Mouse (Mus musculus): ENCODE measurements around the gene Lcat. TPM values are rescaled to one million over a fixed set of nuclear protein-coding genes. Genes with fewer than 3 reads are reported as not detected.
"Not testable (repeated sequence)": the region's sequence is repeated elsewhere in the genome, so short reads cannot be mapped to it uniquely, and the experiment has no call there.

The Lcat gene
- 0.30 and 0.54 TPM in 2 replicates for polyA plus RNA-seq (2015; fragmentation: Nextera tagmentation; extraction: Ambion mirVana)

DNA sequence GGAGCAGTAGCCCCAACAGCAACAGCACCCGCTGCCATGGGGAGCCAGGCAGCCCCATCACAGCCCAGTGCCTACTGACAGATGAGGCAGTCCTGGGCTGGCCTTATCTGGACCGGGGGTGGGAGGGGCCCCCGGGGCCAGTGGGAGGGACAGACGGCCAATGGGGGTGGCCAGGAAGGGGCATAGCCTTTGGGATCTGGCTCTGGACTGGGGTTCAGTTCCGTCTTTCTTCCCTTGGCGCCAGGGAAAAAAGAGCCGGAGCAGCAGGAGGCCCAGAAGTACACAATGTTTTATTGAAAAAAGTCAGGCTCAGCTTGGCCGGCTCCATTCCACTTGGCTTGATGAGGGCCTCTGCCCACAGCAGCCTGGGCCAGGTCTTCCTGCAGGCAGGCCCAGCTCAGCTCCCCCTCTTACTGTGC, at the start of gene Lcat:
TSS of gene Lcat (minus strand) at position 62 of the 419 bp plus-strand sequence.
- no peak within 1 kb of the TSS for H3K4me3 ChIP-seq (replicated peaks)
- no peak within 1 kb of the TSS for H3K9ac ChIP-seq (replicated peaks)
- no peaks in the 10 kb centered on the region; the same call in 1 of the 2 replicates for H3K36me3 ChIP-seq
- no peak for ATAC-seq
- H3K4me2 ChIP-seq (replicated peaks), result no peak within 1 kb of the TSS
- H3K4me1 ChIP-seq (replicated peaks), result peaks cover 1% of the 10 kb centered on the region
- no peaks in the 10 kb centered on the region for H3K9me3 ChIP-seq
- no peak within 1 kb of the TSS for H3K27ac ChIP-seq
- 64% methylated on average over 8 of the region's 8 CpGs for WGBS
- no peaks in the 10 kb centered on the region for H3K27me3 ChIP-seq

DNA sequence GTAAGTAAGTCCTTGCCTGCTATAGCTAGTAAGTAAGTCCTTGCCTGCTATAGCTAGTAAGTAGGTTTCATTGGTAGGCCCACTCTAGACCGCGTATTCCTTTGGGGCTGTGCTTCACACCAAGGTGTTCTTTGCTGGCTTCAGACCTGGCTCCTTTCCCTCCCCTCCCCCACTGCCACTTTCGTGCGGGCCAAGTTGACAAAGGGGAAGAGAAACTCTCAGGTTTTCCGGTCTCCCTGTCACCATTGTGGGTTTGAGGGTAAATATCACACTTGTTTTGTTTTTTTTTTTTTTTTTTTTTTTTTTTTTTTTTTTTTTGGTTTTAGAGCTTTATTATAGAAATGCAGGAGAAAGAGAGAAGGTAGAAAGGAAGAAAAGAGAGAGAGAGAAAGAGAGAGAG, 49.3 kb upstream of the Lcat start:
- Histone ChIP-seq H3K9me3 (no peaks in the 10 kb centered on the region), H3K4me1 (replicated peaks) (peaks cover 5% of the 10 kb centered on the region; the same call in 1 of the 2 replicates), H3K4me2 (replicated peaks) (no peak overlapping the region), H3K27me3 (0 out of 2 replicates have a peak, but pooled peaks cover 5% of the 10 kb centered on the region), H3K36me3 (no peaks in the 10 kb centered on the region), H3K4me3 (replicated peaks) (no peak overlapping the region), H3K9ac (replicated peaks) (no peak overlapping the region), H3K27ac (no peak overlapping the region)
- no peak for ATAC-seq
- 64% methylated on average over 5 of the region's 5 CpGs for WGBS

DNA sequence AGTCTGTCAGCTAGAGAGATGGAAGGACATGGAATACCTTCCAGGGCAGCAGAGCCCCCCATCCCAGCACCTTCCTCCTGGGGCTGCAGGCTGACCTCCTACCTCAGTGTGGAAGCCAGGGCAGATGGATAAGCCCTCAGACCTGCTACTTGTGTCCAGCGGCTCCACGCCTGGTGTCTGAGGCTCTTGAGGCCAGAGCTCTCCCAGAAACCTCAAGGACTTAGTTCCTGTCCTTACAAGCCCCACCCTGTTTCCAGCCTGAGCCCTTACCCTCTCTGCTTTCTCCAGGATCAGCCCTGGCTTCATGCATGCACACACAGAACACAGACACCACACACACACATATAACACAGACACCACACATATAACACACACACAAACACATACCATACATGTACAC, 48.4 kb upstream of the Lcat start:
- no peaks in the 10 kb centered on the region for H3K9me3 ChIP-seq
- H3K4me2 ChIP-seq (replicated peaks), result no peak overlapping the region
- no peak overlapping the region for H3K27ac ChIP-seq
- H3K9ac ChIP-seq (replicated peaks), result no peak overlapping the region
- no peaks in the 10 kb centered on the region for H3K36me3 ChIP-seq
- 0 out of 2 replicates have a peak, but pooled peaks cover 5% of the 10 kb centered on the region for H3K27me3 ChIP-seq
- H3K4me3 ChIP-seq (replicated peaks), result no peak overlapping the region
- ATAC-seq, result no peak
- 88% methylated on average over 2 of the region's 2 CpGs for WGBS
- H3K4me1 ChIP-seq (replicated peaks), result peaks cover 5% of the 10 kb centered on the region; the same call in 1 of the 2 replicates

DNA sequence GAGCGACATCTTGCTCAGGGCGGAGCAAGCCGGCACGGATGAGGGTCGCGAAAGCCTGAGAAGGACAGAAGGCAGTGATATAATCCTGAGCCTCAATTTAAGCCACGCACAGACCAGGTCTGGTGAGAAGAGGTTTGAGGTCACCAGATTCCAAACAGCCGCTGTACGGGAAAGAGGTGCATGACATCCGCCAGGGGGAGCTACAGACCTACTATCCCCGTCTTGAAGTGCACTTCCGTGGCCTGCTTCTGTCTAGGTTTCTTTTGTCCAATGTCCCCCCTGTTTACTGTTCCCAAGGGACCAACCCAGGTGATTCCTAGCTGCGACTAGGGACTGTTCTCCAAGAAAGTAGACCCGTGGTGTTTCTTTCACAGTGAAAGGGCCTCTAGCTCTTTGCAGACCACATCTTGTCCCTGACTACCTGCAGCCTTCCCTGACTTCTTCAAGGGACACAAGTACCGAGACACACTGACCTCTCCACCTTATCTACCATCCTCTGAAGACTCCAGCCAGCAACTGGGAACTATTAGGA, 47.7 kb upstream of the Lcat start, which contains the start of gene Dus2:
TSS of gene Dus2 (plus strand) at position 482 of the 532 bp plus-strand sequence.
- Histone ChIP-seq H3K4me2 (replicated peaks) (0 out of 2 replicates have a peak within 1 kb of the TSS, but pooled peaks have one; percentile 14), H3K4me1 (replicated peaks) (peaks cover 5% of the 10 kb centered on the region; the same call in 1 of the 2 replicates), H3K4me3 (replicated peaks) (no peak within 1 kb of the TSS), H3K27me3 (0 out of 2 replicates have a peak, but pooled peaks cover 5% of the 10 kb centered on the region), H3K27ac (no peak within 1 kb of the TSS), H3K9ac (replicated peaks) (no peak within 1 kb of the TSS), H3K36me3 (no peaks in the 10 kb centered on the region), H3K9me3 (no peaks in the 10 kb centered on the region)
- WGBS, result 11% methylated on average over 15 of the region's 15 CpGs
- ATAC-seq, result 0 out of 2 replicates have a peak, but pooled peaks have one; percentile 53

DNA sequence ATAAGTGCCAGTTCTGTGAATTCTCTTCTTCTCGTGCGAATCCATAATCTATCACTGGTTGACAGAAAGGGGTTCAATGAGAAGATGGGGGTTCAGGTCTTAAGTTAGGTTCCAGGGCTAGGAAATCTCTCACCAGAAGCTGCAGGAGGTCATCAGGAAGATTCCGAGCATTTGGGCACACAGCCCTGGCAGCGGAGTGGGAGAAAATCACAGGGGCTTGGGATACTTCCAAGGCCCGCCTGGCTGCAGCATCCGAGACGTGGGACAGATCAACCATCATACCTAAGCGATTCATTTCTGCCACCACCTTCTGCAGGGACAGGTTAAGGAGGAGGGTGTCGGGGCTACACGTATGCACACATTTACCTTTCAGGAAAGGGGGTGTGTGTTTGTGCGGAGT, 45.4 kb upstream of the Lcat start:
- Histone ChIP-seq H3K4me1 (replicated peaks) (peaks cover 5% of the 10 kb centered on the region; the same call in 1 of the 2 replicates), H3K4me3 (replicated peaks) (no peak overlapping the region), H3K27ac (no peak overlapping the region), H3K36me3 (no peaks in the 10 kb centered on the region), H3K9me3 (no peaks in the 10 kb centered on the region), H3K9ac (replicated peaks) (no peak overlapping the region), H3K27me3 (0 out of 2 replicates have a peak, but pooled peaks cover 5% of the 10 kb centered on the region), H3K4me2 (replicated peaks) (no peak overlapping the region)
- 88% methylated on average over 11 of the region's 11 CpGs for WGBS
- no peak for ATAC-seq

DNA sequence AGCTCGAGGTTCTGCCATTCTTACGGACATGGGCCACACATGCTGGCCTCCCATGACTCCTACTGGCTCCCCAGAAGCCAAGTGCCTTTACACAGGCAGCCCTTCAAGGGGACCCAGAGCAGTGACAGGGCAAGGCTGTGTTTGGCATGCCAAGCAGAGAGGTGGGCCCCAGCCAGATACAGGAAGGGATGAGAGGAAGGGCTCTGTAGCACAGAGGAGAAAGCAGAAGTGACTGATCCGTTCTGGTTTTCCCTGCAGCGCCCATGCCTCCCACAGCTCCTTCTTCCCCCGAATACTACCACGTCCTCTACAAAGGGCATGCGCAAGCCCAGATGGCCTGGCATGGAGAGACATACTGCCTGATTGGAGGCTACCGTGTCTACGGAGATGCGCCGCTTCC, 40.2 kb upstream of the Lcat start:
- H3K9me3 ChIP-seq; H3K4me2 ChIP-seq (replicated peaks); H3K27me3 ChIP-seq; ATAC-seq; H3K4me3 ChIP-seq (replicated peaks); H3K27ac ChIP-seq; H3K36me3 ChIP-seq; H3K4me1 ChIP-seq (replicated peaks); H3K9ac ChIP-seq (replicated peaks): not testable (repeated sequence)
- WGBS, result 83% methylated on average over 11 of the region's 11 CpGs

DNA sequence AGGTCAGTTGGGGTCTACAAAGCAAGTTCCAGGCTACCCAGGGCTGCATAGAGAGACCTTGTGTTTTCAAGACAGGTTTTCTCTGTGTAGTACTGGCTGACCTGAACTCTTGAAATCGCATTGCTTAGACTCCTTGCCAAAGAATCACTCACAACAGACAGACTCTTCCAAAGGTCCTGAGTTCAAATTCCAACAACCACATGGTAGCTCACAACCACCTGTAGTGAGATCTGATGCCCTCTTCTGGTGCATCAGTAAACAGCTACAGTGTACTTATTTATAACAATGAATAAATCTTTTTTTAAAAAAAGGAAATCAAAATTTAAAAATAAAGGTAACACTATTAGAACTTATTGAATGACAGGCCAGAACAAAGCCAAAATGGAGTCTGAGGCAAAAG, 38.0 kb upstream of the Lcat start:
- ATAC-seq, result no peak
- WGBS, result 92% methylated on average over 1 of the region's 1 CpGs
- no peak overlapping the region for H3K27ac ChIP-seq
- no peak overlapping the region for H3K4me2 ChIP-seq (replicated peaks)
- no peak overlapping the region for H3K9ac ChIP-seq (replicated peaks)
- H3K4me1 ChIP-seq (replicated peaks), result no peaks in the 10 kb centered on the region
- H3K9me3 ChIP-seq, result no peaks in the 10 kb centered on the region
- H3K36me3 ChIP-seq, result no peaks in the 10 kb centered on the region
- H3K4me3 ChIP-seq (replicated peaks), result no peak overlapping the region
- H3K27me3 ChIP-seq, result no peaks in the 10 kb centered on the region

DNA sequence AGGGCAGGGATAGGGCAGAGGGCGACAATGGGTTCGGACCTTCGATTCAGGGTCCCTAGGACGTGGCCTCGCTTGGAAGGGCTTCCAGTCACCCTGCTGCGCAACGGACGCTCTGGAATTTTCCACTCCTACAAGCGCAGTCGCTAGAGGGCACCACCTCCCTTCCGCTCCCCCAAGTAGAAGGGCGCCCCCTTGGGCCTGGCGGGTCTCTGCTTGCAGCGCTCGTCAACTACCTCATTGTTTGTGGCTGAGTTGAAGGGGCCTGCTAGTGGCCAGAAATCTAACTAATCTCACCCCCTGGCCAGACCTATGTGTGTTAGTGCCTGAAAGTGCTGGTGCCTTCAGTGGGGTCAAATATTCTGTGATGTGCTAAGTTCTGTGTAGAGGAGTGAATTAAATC, 36.1 kb upstream of the Lcat start, which contains the start of gene Dpep3:
TSS of gene Dpep3 (minus strand) at position 105 of the 400 bp plus-strand sequence.
- no peak within 1 kb of the TSS for H3K4me3 ChIP-seq (replicated peaks)
- no peak for ATAC-seq
- no peaks in the 10 kb centered on the region for H3K4me1 ChIP-seq (replicated peaks)
- H3K27ac ChIP-seq, result no peak within 1 kb of the TSS
- H3K9me3 ChIP-seq, result no peaks in the 10 kb centered on the region
- no peak within 1 kb of the TSS for H3K4me2 ChIP-seq (replicated peaks)
- H3K27me3 ChIP-seq, result no peaks in the 10 kb centered on the region
- H3K36me3 ChIP-seq, result no peaks in the 10 kb centered on the region
- WGBS, result 94% methylated on average over 15 of the region's 15 CpGs
- no peak within 1 kb of the TSS for H3K9ac ChIP-seq (replicated peaks)

DNA sequence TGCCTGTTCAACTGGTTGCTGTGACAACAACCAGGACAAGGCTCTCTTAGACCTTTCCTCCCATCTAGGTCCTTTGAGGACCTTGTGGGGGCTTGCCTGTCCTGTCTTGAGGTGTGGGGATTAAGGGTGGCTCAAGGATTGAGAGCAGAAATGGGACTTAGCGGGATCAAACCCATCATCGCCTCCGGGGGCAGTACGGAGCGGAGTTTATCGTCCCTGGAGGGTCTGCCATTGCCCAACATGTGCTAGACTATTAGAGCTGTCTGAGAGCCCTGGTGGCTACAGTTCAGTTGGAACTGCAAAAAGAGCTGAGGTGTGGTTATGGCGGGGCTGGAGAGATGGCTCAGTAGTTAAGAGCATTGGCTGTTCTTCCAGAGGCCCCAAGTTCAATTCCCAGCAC, 32.2 kb upstream of the Lcat start:
- WGBS, result 61% methylated on average over 7 of the region's 7 CpGs
- H3K9me3 ChIP-seq, result no peaks in the 10 kb centered on the region
- no peak overlapping the region for H3K4me2 ChIP-seq (replicated peaks)
- H3K4me3 ChIP-seq (replicated peaks), result no peak overlapping the region
- ATAC-seq, result no peak
- H3K27me3 ChIP-seq, result no peaks in the 10 kb centered on the region
- H3K27ac ChIP-seq, result no peak overlapping the region
- no peak overlapping the region for H3K9ac ChIP-seq (replicated peaks)
- no peaks in the 10 kb centered on the region for H3K4me1 ChIP-seq (replicated peaks)
- no peaks in the 10 kb centered on the region for H3K36me3 ChIP-seq

DNA sequence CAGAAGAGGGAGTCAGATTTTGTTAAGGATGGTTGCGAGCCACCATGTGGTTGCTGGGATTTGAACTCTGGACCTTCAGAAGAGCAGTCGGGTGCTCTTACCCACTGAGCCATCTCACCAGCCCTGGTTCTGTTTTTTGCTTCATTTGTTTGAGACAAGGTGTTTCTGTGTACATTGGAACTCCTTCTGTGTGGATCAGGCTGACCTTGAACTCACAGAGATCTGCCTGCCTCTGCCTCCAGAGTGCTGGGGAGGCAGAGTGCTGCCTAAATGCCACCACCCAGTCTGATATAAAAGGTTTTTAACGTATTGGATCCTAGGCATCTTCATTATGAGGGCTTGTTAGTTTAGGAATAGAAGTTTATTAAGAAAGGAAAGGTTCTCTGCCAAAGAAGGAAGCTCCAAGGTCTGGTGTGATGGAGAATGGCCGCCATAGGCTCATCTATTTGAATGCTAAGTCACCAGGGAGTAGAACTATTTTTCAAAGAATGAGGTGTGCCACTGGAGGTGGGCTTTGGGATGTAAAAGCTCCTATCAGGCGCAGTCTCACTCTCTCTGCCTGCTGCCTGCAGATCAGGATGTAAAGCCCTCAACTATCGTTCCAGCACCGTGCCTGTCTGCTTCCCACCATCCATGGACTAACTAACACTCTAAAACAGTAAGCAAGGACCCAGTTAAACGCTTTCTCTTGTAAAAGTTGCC, 28.0 kb upstream of the Lcat start:
- Histone ChIP-seq H3K4me2 (replicated peaks) (no peak overlapping the region), H3K36me3 (no peaks in the 10 kb centered on the region), H3K9me3 (no peaks in the 10 kb centered on the region), H3K27me3 (peaks cover 19% of the 10 kb centered on the region), H3K4me3 (replicated peaks) (no peak overlapping the region), H3K9ac (replicated peaks) (no peak overlapping the region), H3K27ac (no peak overlapping the region), H3K4me1 (replicated peaks) (no peaks in the 10 kb centered on the region)
- WGBS, result 76% methylated on average over 8 of the region's 8 CpGs
- ATAC-seq, result no peak

DNA sequence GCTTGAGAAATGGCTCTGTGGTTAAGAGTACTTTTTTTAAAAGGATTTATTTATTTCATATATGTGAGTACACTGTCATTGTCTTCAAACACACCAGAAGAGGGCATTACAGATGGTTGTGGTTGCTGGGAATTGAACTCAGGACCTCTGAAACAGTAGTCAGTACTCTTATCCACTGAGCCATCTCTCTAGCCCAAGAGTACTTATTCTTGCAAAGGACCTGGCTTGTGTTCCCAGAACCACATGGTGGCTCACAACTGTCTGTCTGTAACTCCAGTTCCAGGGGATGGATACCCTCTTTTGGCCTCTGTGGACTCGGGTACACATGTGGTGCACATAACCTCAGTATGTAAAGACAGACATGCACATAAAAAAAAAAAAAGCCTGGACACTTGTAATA, 26.2 kb upstream of the Lcat start:
- ATAC-seq, result no peak
- 78% methylated on average over 1 of the region's 1 CpGs for WGBS

DNA sequence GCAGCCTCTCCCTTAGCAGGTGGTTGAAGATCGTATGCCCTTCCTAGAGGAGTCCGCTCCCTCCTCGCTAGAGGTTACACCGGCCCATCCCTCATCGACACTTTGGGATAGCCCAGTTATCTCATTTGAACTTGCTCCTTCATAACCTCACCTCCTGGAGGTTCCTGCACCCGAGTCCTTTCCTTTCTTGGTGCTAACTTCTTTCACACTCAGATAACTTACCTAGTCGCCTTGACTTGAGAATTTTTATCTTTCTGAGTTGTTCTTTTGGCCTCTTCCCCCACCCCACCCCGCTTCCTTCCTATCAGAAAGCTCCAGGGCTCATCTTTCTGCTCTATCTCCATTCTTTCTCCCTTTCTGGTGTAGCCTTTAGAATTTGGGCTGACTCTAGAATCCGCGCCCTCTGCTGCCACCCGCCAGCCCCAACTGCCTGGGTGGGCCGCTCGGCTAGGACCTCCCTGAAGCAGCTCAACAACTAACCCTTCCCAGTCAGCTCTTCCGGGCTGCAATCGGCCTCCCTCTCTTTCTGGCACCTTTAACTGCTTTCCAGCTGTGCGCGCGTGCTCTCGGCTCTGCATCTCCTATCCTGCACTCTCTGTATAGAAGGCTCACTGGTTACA, 23.6 kb upstream of the Lcat start:
- Histone ChIP-seq H3K4me2 (replicated peaks) (no peak overlapping the region; the same call in 1 of the 2 replicates), H3K4me3 (replicated peaks) (no peak overlapping the region), H3K27me3 (peaks cover 39% of the 10 kb centered on the region), H3K9ac (replicated peaks) (no peak overlapping the region), H3K9me3 (no peaks in the 10 kb centered on the region), H3K4me1 (replicated peaks) (peaks cover 11% of the 10 kb centered on the region), H3K36me3 (no peaks in the 10 kb centered on the region), H3K27ac (no peak overlapping the region)
- ATAC-seq, result no peak
- WGBS, result 8% methylated on average over 19 of the region's 19 CpGs

More for the DNA sequence above, 26.2 kb upstream of the Lcat start:
- Histone ChIP-seq H3K4me2 (replicated peaks) (no peak overlapping the region), H3K27ac (no peak overlapping the region), H3K4me3 (replicated peaks) (no peak overlapping the region), H3K27me3 (peaks cover 37% of the 10 kb centered on the region), H3K9me3 (no peaks in the 10 kb centered on the region), H3K9ac (replicated peaks) (no peak overlapping the region), H3K36me3 (no peaks in the 10 kb centered on the region), H3K4me1 (replicated peaks) (peaks cover 11% of the 10 kb centered on the region)
